Mouse (Mus musculus) kidney, embryonic 15.5 days (tissue): ENCODE measurements at regions not wholly inside any gene's neighbourhood (a gene's known extent, or its start where the extent isn't known, plus 50 kb on each side); places are given as distances from the start of the nearest gene placed in this dataset.
A peak's percentile ranks its signal among the peaks of the same experiment; 100 is the strongest.

Experiments used
- ATAC-seq: fragments of 200-750 bp; cut with Nextera tagmentation; replicated peaks from 2 replicates; pipeline ENCODE4 v1.8.0; 2017; ENCODE audit warnings: moderate TSS enrichment; ENCODE audit not compliant: low FRiP score
- H3K27ac ChIP-seq: fragments of 300-500 bp; sonication (generic); 2 replicates; pipeline ENCODE4 v1.5.1; 2015; ENCODE audit warnings: mild to moderate bottlenecking, inconsistent platforms
- H3K27me3 ChIP-seq: fragments of 300-500 bp; sonication (generic); 2 replicates; pipeline ENCODE4 v1.6.1; 2015; ENCODE audit warnings: inconsistent platforms
- H3K36me3 ChIP-seq: fragments of 300-500 bp; sonication (generic); 2 replicates; pipeline ENCODE4 v1.6.1; 2015; ENCODE audit warnings: inconsistent platforms
- H3K4me1 ChIP-seq: fragments of 300-500 bp; sonication (generic); 2 replicates; pipeline ENCODE4 v1.6.1; 2015; ENCODE audit warnings: inconsistent platforms
- H3K4me2 ChIP-seq: fragments of 300-500 bp; sonication (generic); 2 replicates; pipeline ENCODE4 v1.6.1; 2015; ENCODE audit warnings: moderate library complexity, mild to moderate bottlenecking, inconsistent platforms
- H3K4me3 ChIP-seq: fragments of 300-500 bp; sonication (generic); replicated peaks from 2 replicates; pipeline ENCODE4 v1.5.1; 2015; ENCODE audit warnings: mild to moderate bottlenecking, inconsistent platforms
- H3K9ac ChIP-seq: fragments of 300-500 bp; sonication (generic); 2 replicates; pipeline ENCODE4 v1.6.1; 2015; ENCODE audit warnings: mild to moderate bottlenecking, inconsistent platforms
- H3K9me3 ChIP-seq: fragments of 300-500 bp; sonication (generic); replicated peaks from 2 replicates; pipeline ENCODE4 v1.6.1; 2016; ENCODE audit warnings: inconsistent platforms
- WGBS: fragments of 180-500 bp; shearing (Covaris S2); methylation state at CpG from one replicate; pipeline ENCODE4 v1.1.7; 2015; ENCODE audit warnings: mixed read lengths; 5-methylcytosine and 5-hydroxymethylcytosine counted together

DNA sequence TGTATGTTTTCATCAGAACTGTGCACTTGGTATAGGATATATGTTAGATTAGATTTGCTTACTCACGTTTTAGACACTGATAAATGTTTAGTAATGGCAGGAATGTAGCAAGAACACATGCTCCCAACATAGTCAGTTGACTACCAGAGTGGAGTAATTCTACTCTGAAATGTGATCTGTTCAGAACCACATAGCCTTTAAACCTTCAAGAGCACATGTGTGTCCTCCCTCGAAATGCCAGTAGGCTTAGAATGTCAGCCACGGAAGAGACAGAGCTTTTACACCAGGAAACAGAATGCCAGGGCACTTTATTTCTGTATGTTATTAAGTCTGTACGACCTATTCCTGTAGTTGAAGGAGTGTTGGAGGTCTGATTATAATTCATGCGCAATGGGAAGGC is 51.3 kb upstream of the Cd28 start:
- Histone ChIP-seq H3K4me2 (no peak overlapping the region), H3K9ac (no peak overlapping the region), H3K9me3 (no peaks in the 10 kb centered on the region), H3K4me3 (no peak overlapping the region), H3K4me1 (peaks cover 7% of the 10 kb centered on the region), H3K27ac (no peak overlapping the region), H3K27me3 (no peaks in the 10 kb centered on the region), H3K36me3 (no peaks in the 10 kb centered on the region)
- WGBS = 56% methylated on average over 5 of the region's 5 CpGs
- ATAC-seq = no peak

DNA sequence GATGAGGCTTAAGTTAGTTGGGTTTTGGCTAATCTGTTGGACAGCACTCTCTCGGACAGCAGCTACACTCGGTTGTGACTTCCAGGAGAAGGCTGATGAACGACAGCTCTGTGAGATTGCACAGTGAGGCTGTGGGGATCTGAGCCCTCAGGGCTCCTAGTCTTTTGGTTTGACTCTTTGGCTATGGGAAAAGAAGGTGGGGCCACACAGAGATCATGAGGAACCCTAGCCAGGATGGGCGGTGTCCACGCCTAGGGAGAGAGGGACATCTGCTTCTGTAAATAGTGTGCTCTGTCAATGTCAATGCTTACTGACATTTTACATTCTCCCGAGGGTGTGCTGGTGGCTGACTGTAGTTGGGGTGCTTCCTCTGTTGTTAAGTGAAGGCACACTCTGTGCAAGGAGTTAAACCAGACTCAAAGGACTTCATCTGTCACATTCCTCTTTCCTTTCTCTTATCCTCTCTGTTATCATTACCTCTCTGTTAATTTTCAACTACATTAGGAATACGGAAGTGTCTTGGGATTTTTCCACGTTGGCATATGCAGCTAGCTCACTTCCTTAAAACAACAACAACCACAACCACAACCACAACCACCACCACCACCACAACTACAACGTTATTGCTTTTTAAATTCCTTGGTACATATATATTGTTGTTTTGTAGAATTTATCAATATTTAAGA is 54.2 kb upstream of the Cd28 start:
- no peaks in the 10 kb centered on the region for H3K27me3 ChIP-seq
- ATAC-seq = no peak
- H3K27ac ChIP-seq = no peak overlapping the region
- H3K4me2 ChIP-seq = no peak overlapping the region
- WGBS = 63% methylated on average over 9 of the region's 9 CpGs
- H3K36me3 ChIP-seq = no peaks in the 10 kb centered on the region
- H3K4me1 ChIP-seq = 0 out of 2 replicates have a peak, but pooled peaks cover 12% of the 10 kb centered on the region
- H3K9me3 ChIP-seq = no peaks in the 10 kb centered on the region
- H3K4me3 ChIP-seq = no peak overlapping the region
- H3K9ac ChIP-seq = no peak overlapping the region

DNA sequence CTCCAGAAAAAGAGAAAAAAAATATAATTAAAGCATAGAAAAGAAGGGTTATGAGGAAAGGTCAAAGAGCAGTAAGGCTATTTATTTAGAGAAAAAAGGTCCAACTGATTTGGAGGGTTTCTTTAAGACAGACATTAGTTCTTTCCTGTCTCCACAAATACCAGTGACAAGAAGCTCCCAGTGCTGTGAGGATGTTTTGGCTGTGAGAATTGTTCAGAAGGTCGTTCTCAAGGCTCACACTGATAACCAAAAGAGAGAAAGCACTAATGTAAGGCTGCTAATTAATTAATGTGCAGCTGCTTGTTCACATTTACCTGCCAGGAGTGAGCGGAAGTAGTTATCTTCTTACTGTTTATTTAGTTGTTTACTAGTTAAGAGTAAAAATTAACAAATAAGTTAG is 54.7 kb upstream of the Cd28 start:
- Histone ChIP-seq H3K27me3 (no peaks in the 10 kb centered on the region), H3K4me1 (0 out of 2 replicates have a peak, but pooled peaks cover 15% of the 10 kb centered on the region), H3K9ac (no peak overlapping the region), H3K9me3 (no peaks in the 10 kb centered on the region), H3K27ac (no peak overlapping the region), H3K36me3 (no peaks in the 10 kb centered on the region), H3K4me2 (no peak overlapping the region), H3K4me3 (no peak overlapping the region)
- WGBS = 59% methylated on average over 2 of the region's 2 CpGs
- no peak for ATAC-seq

DNA sequence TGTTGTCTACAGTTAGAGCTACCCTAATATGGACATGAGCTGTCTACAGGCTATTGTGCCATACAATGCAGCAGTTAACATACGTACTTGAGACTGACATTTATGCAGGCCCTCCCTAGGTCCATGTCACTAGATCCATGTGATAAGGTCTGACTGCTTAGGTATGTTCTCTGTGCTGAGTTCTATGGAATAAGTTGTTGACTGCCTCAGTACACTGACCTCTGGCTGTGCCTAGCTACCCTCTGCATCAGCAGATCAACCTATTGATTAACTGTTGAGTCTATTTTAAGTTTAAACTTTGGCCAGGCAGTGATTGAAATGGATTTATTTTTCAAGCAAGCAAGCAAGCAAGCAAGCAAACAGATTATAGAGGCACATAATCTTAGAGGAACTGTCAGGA is 57.0 kb upstream of the Cd28 start:
- 69% methylated on average over 1 of the region's 1 CpGs for WGBS
- Histone ChIP-seq H3K36me3 (no peaks in the 10 kb centered on the region), H3K4me1 (0 out of 2 replicates have a peak, but pooled peaks cover 18% of the 10 kb centered on the region), H3K4me2 (no peak overlapping the region), H3K9me3 (no peaks in the 10 kb centered on the region), H3K27ac (no peak overlapping the region), H3K9ac (no peak overlapping the region), H3K4me3 (no peak overlapping the region), H3K27me3 (no peaks in the 10 kb centered on the region)
- ATAC-seq = no peak

DNA sequence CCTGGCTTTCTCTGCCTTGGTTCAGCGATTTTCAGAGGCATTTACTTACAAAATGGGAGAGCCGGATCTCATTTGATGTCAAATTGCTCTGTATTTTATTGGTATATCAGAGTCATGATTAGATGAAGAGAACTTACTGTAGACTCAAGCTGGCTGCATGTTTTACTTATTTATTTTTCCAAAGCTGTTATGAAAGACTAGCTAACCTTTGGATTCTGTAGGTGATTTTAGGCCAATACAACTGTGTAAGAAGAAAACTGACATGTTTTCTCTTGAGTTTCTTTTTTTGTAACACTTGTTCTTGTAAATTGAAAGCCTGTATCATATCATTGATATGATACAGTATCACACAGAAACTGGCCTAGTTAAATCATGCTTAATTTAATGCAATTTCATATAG is 57.6 kb upstream of the Cd28 start:
- Histone ChIP-seq H3K4me3 (no peak overlapping the region), H3K27me3 (no peaks in the 10 kb centered on the region), H3K27ac (no peak overlapping the region), H3K4me2 (no peak overlapping the region), H3K4me1 (0 out of 2 replicates have a peak, but pooled peaks cover 18% of the 10 kb centered on the region), H3K9me3 (no peaks in the 10 kb centered on the region), H3K9ac (no peak overlapping the region), H3K36me3 (no peaks in the 10 kb centered on the region)
- ATAC-seq = no peak
- 52% methylated on average over 2 of the region's 2 CpGs for WGBS

DNA sequence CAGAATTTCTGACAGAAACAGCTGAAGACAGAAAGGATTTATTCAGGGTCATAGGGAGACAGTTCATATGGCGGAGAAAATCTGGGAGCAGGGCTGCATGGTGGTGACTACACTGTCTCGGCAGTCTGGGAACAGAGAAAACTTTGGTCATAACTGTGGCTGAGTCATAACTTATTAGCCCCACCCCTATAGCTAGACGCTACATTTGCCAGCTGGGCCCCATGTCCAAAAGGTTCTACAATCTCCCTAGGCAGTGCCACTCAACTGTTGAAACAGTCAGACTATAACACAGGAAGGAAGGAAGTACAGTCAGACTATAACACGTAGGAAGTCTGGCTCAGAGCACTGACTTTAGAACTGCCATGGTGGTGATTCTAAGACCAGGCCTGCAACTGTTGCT is 58.2 kb upstream of the Cd28 start:
- Histone ChIP-seq H3K27ac (no peak overlapping the region), H3K9ac (no peak overlapping the region), H3K36me3 (no peaks in the 10 kb centered on the region), H3K4me3 (no peak overlapping the region), H3K9me3 (no peaks in the 10 kb centered on the region), H3K27me3 (no peaks in the 10 kb centered on the region), H3K4me1 (0 out of 2 replicates have a peak, but pooled peaks cover 18% of the 10 kb centered on the region), H3K4me2 (no peak overlapping the region)
- whole genome bisulfite sequencing = 66% methylated on average over 4 of the region's 4 CpGs
- ATAC-seq = no peak

DNA sequence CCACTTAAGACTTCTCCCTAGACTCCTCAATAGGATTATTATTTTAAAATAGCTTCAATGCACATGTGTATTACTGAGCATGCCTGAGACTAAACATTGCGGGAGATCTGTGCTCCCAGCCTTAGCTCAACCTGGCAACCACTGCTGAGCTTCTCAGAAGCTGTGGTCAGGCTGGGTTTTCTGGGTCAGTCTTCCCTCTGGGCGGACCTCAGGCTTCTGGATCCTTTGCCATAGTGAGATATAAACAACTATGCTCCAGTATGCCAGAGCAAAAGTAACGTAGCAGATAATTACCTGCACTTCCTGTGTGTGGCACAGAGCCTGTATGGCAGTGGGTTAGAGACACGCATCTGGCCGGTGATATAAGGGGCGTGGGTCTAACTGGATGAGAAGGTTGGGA is 59.1 kb upstream of the Cd28 start:
- ATAC-seq = no peak
- Histone ChIP-seq H3K36me3 (no peaks in the 10 kb centered on the region), H3K9me3 (no peaks in the 10 kb centered on the region), H3K27me3 (no peaks in the 10 kb centered on the region), H3K4me2 (no peak overlapping the region), H3K4me1 (peaks cover 18% of the 10 kb centered on the region; the same call in 1 of the 2 replicates), H3K4me3 (no peak overlapping the region), H3K27ac (no peak overlapping the region), H3K9ac (no peak overlapping the region)
- WGBS = 79% methylated on average over 6 of the region's 6 CpGs

DNA sequence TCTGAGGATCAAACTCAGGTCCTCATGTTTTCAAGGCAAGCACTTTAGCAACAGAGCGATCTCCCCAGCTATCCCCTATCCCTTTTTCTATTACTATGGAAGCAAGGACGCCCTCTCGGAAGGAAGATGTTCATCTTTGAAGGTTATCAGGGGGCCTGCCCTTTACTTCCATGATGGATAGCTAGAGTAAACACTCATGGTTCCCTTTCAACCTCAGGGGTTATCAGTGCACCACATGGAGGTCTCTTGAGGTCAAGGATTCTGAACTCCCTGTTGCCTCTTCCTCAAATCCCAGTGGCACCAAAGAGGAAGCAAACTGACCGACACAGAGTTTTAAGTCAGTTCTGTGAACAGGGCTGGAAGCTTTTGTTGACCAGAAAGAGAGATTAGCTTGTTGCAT is 59.6 kb upstream of the Cd28 start:
- H3K27me3 ChIP-seq = no peaks in the 10 kb centered on the region
- no peaks in the 10 kb centered on the region for H3K36me3 ChIP-seq
- no peak overlapping the region for H3K9ac ChIP-seq
- 57% methylated on average over 4 of the region's 4 CpGs for WGBS
- H3K4me2 ChIP-seq = no peak overlapping the region
- H3K9me3 ChIP-seq = no peaks in the 10 kb centered on the region
- peaks cover 18% of the 10 kb centered on the region; the same call in 1 of the 2 replicates for H3K4me1 ChIP-seq
- H3K27ac ChIP-seq = no peak overlapping the region
- no peak overlapping the region for H3K4me3 ChIP-seq
- no peak for ATAC-seq

DNA sequence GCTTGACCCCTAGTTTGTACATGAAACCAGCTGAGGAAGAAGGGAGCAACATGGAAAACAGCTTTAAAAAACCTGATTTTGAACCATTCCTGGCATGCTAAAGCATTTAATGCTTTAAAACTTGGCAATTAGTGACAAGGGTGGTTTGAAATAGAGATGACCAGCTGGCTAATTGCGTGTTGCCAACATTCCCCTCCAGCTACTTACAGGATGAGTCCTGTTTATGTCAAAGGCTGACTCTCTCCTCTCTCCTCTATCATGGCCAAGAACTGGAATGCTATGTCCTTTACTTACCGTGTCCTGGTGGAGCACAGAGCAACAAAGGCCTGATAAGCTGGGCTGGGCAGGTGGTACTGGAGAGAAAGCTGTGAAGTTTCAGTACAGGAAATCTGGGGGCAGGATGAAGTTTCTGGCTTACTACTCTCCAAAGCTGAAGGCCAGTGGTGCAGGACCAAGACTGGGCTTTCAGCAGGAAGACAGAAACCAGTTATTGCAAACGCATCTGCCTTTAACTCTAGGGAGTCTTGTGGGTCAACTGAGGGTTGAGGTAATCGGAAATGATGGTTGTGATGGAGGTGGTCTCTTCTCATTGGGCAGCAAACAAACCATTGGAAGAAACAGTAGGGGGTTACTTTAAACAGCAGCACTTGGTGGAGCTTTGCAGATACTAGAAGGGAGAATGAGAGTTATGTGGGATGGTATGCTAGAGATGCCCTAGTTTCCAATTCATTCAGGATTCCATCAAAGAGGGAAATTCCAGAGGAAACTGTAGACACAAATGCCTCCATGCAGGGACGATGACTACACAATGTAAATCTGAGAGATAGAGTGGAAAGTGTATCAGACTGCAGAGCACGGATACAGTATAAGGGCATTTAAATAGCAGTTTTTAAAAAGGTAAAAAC is 60.7 kb upstream of the Cd28 start:
- Histone ChIP-seq H3K4me3 (no peak overlapping the region), H3K27ac (0 out of 2 replicates have a peak overlapping the region, but pooled peaks have one; percentile 4), H3K4me1 (peaks cover 18% of the 10 kb centered on the region; the same call in 1 of the 2 replicates), H3K27me3 (no peaks in the 10 kb centered on the region), H3K4me2 (no peak overlapping the region), H3K36me3 (no peaks in the 10 kb centered on the region), H3K9ac (no peak overlapping the region), H3K9me3 (no peaks in the 10 kb centered on the region)
- no peak for ATAC-seq
- WGBS = 75% methylated on average over 6 of the region's 6 CpGs

DNA sequence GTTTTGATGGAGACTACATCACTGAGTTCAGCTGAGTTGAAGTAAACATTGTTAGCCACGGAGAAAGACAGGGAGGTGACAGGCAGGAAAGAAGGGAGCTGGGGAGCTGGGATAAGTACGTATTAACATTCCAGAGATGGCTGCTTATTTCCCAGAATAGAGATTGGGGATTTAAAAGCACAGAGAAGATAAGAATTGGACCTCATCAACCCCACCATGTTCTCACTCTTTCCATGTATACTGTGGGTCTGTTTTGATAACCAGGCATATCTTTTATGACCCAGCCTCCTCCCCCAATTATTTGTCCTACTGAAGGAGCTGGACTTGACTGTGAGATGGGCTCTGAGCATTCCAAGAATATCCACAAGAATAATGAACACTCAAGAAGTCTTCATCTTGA is 61.4 kb upstream of the Cd28 start:
- no peaks in the 10 kb centered on the region for H3K9me3 ChIP-seq
- WGBS = 40% methylated on average over 2 of the region's 2 CpGs
- no peaks in the 10 kb centered on the region for H3K27me3 ChIP-seq
- H3K4me1 ChIP-seq = peaks cover 18% of the 10 kb centered on the region; the same call in 1 of the 2 replicates
- no peak for ATAC-seq
- no peak overlapping the region for H3K4me2 ChIP-seq
- H3K36me3 ChIP-seq = no peaks in the 10 kb centered on the region
- no peak overlapping the region for H3K9ac ChIP-seq
- H3K27ac ChIP-seq = no peak overlapping the region
- no peak overlapping the region for H3K4me3 ChIP-seq

DNA sequence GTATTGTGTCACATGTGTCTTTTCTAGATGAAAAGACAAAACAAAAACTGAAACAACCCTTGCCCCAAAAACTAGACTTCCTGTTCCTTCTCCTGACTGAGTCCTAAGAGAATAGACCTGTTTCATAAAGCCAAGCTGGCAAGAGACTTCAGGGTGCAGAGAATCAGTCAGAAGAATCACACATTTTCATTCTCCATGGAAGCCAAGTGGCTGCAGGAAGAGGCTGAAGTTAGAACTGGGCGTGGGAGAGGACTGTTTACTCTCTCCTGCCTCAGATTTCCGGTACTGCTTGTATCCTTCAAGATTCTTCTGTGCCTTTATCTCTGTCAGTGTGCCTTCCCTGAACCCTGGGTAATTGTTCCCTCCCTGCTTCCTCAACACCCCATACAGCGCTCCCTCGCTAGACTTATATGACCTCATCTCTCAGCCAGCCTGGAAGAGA is 64.0 kb upstream of the Cd28 start:
- H3K4me2 ChIP-seq = no peak overlapping the region
- H3K27me3 ChIP-seq = no peaks in the 10 kb centered on the region
- no peak overlapping the region for H3K27ac ChIP-seq
- H3K9me3 ChIP-seq = no peaks in the 10 kb centered on the region
- H3K4me1 ChIP-seq = peaks cover 8% of the 10 kb centered on the region; the same call in 1 of the 2 replicates
- no peak for ATAC-seq
- 57% methylated on average over 4 of the region's 4 CpGs for WGBS
- H3K36me3 ChIP-seq = no peaks in the 10 kb centered on the region
- no peak overlapping the region for H3K4me3 ChIP-seq
- H3K9ac ChIP-seq = no peak overlapping the region

DNA sequence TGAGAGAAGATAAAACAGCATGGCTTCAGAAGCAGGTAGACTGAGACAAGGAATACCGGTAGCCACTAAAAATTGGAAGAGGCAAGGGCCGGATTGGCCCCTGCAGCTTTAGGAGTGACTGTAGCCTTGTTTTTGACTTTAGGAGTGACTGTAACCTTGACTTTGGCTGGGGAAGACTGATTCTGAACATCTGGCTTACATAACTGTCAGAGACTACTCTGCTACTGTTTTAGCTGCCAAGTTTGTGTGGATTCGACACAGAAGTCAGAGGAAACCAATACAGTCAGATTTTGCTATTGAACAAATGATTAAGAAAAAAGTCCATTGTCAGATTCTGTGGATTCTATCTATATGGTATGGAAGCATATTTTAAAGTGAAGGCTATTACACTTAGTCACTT is 66.4 kb upstream of the Cd28 start:
- Histone ChIP-seq H3K4me1 (no peaks in the 10 kb centered on the region; the same call in 1 of the 2 replicates), H3K27me3 (no peaks in the 10 kb centered on the region), H3K27ac (no peak overlapping the region), H3K9ac (no peak overlapping the region), H3K9me3 (no peaks in the 10 kb centered on the region), H3K4me3 (no peak overlapping the region), H3K36me3 (no peaks in the 10 kb centered on the region), H3K4me2 (no peak overlapping the region)
- WGBS = 55% methylated on average over 3 of the region's 3 CpGs
- no peak for ATAC-seq
